Mouse (Mus musculus): Measurements from ENCODE around the gene Cntnap1. TPM values are rescaled to one million over a fixed set of nuclear protein-coding genes. Genes with fewer than 3 reads are reported as not detected.
"Not testable (repeated sequence)": the region's sequence is repeated elsewhere in the genome, so short reads cannot be mapped to it uniquely, and the experiment has no call there.

Cntnap1 gene
- polyA plus RNA-seq, 1 experiment: 2.6 TPM

- WGBS: 71% methylated on average over 10 of the region's 10 CpGs
Measured at GRCm38 (mm10) chr11:101148751-101149150, 21.6 kb upstream of the Cntnap1 start.

GRCm38 (mm10) chr11:101149178-101150105, 20.9 kb upstream of the Cntnap1 start:
- WGBS: 41% methylated on average over 9 of the region's 9 CpGs
- no peak for DNase-seq (ENCODE audit: low read depth, low spot score)

More at GRCm38 (mm10) chr11:101148751-101149150, 21.6 kb upstream of the Cntnap1 start:
- no peak for DNase-seq (ENCODE audit: low read depth, low spot score)

- WGBS: 72% methylated on average over 2 of the region's 2 CpGs
- no peak for DNase-seq (ENCODE audit: low read depth, low spot score)
Measured at GRCm38 (mm10) chr11:101151063-101151462, 19.3 kb upstream of the Cntnap1 start.

GRCm38 (mm10) chr11:101152825-101153224, 17.5 kb upstream of the Cntnap1 start:
- WGBS: 30% methylated on average over 1 of the region's 1 CpGs
- peak; percentile 59 for DNase-seq (ENCODE audit: low read depth, low spot score)

GRCm38 (mm10) chr11:101154648-101155047, 15.7 kb upstream of the Cntnap1 start:
- DNase-seq (ENCODE audit: low read depth, low spot score): no peak

GRCm38 (mm10) chr11:101155151-101155550, 15.2 kb upstream of the Cntnap1 start:
- 66% methylated on average over 6 of the region's 6 CpGs for WGBS

GRCm38 (mm10) chr11:101155728-101156371, 14.5 kb upstream of the Cntnap1 start, which contains the start of gene Tubg2:
Gene Tubg2 (plus strand): TSS chr11:101155907.
- WGBS: 6% methylated on average over 36 of the region's 36 CpGs
- DNase-seq (ENCODE audit: low read depth, low spot score): no peak

More at GRCm38 (mm10) chr11:101155151-101155550, 15.2 kb upstream of the Cntnap1 start:
- no peak for DNase-seq (ENCODE audit: low read depth, low spot score)

- 80% methylated on average over 9 of the region's 10 CpGs for WGBS
- DNase-seq (ENCODE audit: low read depth, low spot score): not testable (repeated sequence)
Measured at GRCm38 (mm10) chr11:101160151-101160550, 10.2 kb upstream of the Cntnap1 start.

GRCm38 (mm10) chr11:101160981-101161505, 9.3 kb upstream of the Cntnap1 start:
- not testable (repeated sequence) for DNase-seq (ENCODE audit: low read depth, low spot score)
- 79% methylated on average over 8 of the region's 8 CpGs for WGBS

GRCm38 (mm10) chr11:101161551-101161950, 8.8 kb upstream of the Cntnap1 start:
- WGBS: 90% methylated on average over 15 of the region's 15 CpGs
- DNase-seq (ENCODE audit: low read depth, low spot score): no peak

- WGBS: 42% methylated on average over 5 of the region's 5 CpGs
- no peak for DNase-seq (ENCODE audit: low read depth, low spot score)
Measured at GRCm38 (mm10) chr11:101162301-101162700, 8.0 kb upstream of the Cntnap1 start.

- WGBS: 65% methylated on average over 5 of the region's 5 CpGs
Measured at GRCm38 (mm10) chr11:101162772-101163171, 7.6 kb upstream of the Cntnap1 start.

GRCm38 (mm10) chr11:101163476-101164350, 6.6 kb upstream of the Cntnap1 start:
- 81% methylated on average over 49 of the region's 49 CpGs for WGBS

More at GRCm38 (mm10) chr11:101162772-101163171, 7.6 kb upstream of the Cntnap1 start:
- DNase-seq (ENCODE audit: low read depth, low spot score): no peak

GRCm38 (mm10) chr11:101164351-101164665, 6.0 kb upstream of the Cntnap1 start:
- 82% methylated on average over 21 of the region's 21 CpGs for WGBS
- DNase-seq (ENCODE audit: low read depth, low spot score): no peak

More at GRCm38 (mm10) chr11:101163476-101164350, 6.6 kb upstream of the Cntnap1 start:
- DNase-seq (ENCODE audit: low read depth, low spot score): no peak

GRCm38 (mm10) chr11:101164677-101165580, 5.4 kb upstream of the Cntnap1 start:
- WGBS: 75% methylated on average over 35 of the region's 35 CpGs

GRCm38 (mm10) chr11:101166357-101166756, 4.0 kb upstream of the Cntnap1 start:
- 94% methylated on average over 14 of the region's 14 CpGs for WGBS
- no peak for DNase-seq (ENCODE audit: low read depth, low spot score)

More at GRCm38 (mm10) chr11:101164677-101165580, 5.4 kb upstream of the Cntnap1 start:
- DNase-seq (ENCODE audit: low read depth, low spot score): no peak

- 89% methylated on average over 19 of the region's 19 CpGs for WGBS
- no peak for DNase-seq (ENCODE audit: low read depth, low spot score)
Measured at GRCm38 (mm10) chr11:101167211-101167962, 2.9 kb upstream of the Cntnap1 start.

- 81% methylated on average over 8 of the region's 8 CpGs for WGBS
- no peak for DNase-seq (ENCODE audit: low read depth, low spot score)
Measured at GRCm38 (mm10) chr11:101167963-101168300, 2.4 kb upstream of the Cntnap1 start.

Measured in large intestine, adult 2 months (tissue).